Mouse (Mus musculus): ENCODE results near the gene 3830417A13Rik.

3830417A13Rik gene

DNA sequence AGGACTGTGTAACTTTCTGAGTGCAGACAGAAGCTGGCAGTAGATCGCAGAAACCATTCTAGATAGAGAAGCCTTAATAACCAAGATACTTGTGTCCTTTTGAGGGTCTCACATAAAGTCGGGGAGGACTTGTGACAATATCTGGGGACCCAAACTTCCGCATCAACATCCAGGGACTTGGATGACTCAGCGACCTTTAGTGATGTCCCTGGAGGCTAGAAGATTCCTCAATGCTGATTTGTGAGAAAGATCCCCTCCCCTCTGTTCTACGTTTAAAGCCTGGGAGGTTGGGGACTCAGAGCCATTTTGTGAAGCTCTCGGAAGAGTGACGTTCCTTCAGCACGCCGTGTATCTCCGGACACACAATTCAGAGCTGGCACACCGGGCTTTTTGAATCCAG lies at the start of gene 3830417A13Rik:
Gene 3830417A13Rik, plus strand, starts transcription at position 301 of the 400 bp plus-strand sequence.
- DNase-seq (ENCODE audit: low spot score) = no peak

DNA sequence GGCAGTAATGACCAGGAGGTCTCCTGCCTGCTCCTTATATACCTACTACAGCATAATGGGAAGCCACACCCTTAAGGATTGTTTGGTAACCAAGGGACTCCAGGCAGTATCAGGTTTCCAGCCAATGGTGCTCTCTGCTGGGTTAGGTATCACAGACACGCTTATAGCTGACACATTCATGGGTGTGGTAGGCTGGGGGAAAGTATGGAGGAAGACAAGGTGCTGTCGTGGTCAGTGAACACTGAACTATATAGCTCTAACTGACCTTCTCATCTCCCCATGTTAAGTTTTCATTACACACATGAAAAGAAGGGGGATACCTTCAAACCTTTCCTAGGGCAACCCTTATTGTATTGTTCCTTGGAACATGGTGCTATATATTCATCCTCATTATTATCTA lies 21.2 kb upstream of the 3830417A13Rik start, which contains the start of gene Gm6760:
Gene Gm6760, minus strand, starts transcription at position 101 of the 400 bp plus-strand sequence.
- DNase-seq (ENCODE audit: low spot score) = no peak

DNA sequence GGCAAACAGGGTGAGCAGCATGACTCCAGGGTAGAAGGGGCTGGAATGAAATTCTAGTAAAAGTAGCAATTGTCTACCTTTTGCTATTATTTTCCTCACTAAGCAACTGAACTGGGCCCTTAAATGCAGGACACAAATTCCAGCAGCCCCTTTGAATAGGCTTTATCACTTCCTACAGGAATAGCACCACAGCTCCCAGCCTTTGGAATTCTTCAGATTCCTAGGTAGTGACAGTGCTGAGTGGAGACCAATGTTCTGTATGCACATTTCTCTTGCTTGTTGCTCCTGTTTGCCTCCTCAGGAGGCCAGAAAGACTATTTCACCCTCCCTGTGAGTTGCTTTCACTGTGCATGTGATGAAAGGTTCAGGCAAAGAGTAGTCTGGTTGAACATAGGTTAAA lies 7.9 kb downstream of the 3830417A13Rik start:
- no peak for DNase-seq (ENCODE audit: low spot score)

Measured in adipocyte (in vitro differentiated cells).